Mouse (Mus musculus) layer of hippocampus, adult 8-10 months (tissue): Measurements from ENCODE around the gene Ank2. TPM values are rescaled to one million over a fixed set of nuclear protein-coding genes. Genes with fewer than 3 reads are reported as not detected.

ENCODE experiments used
- DNase-seq, 2 experiments: peaks; one replicate each; pipeline ENCODE4 v3.0.0; 2022; ENCODE audit warnings: low spot score in 2 of 2
- total RNA-seq, 4 experiments: library from RNA; stranded (reverse); gene quantifications; 2 replicates each; pipeline ENCODE4 v1.2.4; 2022

The Ank2 gene
- total RNA-seq, 4 experiments from 2014 or later: 710 to 787 (median 750) TPM

DNA sequence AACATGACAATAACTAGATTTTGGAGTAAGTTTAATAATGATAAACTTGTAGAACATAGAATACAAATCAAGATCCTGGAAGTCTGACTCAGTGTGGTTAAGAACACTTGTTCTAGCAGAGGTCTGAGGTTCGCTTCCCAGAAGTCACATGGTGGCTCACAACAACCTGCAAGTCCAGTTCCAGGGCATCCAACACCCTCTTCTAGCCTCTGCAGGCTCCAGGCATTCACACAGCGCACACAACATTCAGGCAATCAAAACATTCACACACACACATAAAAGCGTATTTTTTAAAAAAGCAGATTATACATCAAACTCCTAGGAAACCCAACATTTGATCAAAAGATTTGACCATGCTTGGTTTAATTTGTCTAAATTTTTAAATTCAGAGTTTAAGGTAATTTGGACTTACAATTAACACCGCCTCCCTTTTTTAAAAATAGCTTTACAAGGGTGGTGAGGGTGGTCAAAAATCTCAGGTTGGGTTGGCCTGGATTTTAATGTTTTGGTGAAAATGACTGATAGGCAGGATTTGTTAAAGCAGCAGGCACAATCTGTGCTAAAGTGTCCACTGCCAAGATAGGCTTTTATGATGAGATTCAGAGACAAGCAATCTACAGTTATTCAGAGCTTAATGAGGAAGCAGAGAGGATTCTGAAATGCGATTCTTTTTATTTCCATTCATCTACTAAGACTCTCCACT is 310.9 kb downstream of the Ank2 start:
- no peak for DNase-seq

GRCm38 (mm10) chr3:127187081-127187480 is 312.1 kb downstream of the Ank2 start:
- no peak for DNase-seq

GRCm38 (mm10) chr3:127186239-127186638 is 312.9 kb downstream of the Ank2 start:
- no peak for DNase-seq

DNA sequence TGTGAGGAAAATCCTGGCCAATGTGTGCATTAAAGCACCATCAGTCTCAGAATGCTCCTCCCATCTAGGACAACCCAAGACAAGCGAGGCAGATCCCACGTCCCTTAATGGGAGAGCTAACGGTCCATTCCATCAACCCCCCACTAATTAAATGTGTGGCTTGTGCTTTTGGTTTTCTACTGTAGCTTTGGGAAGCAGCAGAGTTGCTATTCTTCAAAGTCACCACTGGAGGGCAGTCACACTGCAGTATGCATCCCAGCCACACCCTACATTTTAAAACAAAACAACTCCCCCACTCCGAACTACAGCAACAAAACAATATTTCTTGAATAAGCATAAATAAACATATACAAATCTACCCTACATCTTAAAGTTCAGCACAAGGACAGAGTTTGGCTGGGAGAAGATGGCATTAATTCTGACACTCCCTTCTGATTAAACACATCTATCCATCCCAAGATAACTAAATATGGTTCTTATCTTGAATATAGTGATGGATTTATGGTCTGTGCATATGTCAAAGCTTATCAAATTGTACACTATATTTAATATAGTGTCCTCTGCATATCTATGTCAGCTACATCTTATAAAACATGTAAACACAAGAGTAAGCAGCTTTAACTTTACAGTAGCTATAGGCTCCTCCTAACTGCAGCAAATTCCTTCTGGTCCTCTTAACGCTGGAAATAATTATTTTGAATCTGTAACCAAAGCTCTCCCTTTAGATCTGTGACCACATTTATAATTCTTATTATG is 315.0 kb downstream of the Ank2 start:
- DNase-seq: no peak

DNA sequence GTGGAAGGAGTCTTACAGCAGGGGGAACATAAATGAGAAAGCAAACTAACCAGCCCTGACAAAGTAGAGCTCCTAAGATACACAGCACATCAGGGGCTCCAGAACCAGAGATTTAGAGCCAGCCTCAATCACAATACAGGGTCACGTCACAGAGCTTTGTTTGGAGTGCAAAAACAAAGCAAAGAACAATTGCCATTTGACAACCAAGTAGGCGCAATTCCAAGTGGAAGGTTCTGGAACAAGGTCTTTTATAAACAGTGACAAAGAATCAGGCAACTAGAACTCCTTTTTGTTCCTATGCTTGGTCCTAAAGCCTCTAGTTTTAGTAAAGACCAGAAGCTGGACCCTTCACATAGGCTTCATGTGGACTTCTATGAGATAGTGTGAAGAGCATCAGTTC is 326.5 kb downstream of the Ank2 start:
- no peak for DNase-seq

GRCm38 (mm10) chr3:127170246-127170645 is 328.9 kb downstream of the Ank2 start:
- DNase-seq: no peak

GRCm38 (mm10) chr3:127169114-127169513 is 330.0 kb downstream of the Ank2 start:
- no peak for DNase-seq

- DNase-seq: no peak
Measured at GRCm38 (mm10) chr3:127163749-127164148, 335.4 kb downstream of the Ank2 start.

- DNase-seq: peak; percentile 74 to 78
Measured at GRCm38 (mm10) chr3:127161998-127162712, 337.0 kb downstream of the Ank2 start.

GRCm38 (mm10) chr3:127161085-127161837 is 337.9 kb downstream of the Ank2 start:
- DNase-seq: no peak

DNA sequence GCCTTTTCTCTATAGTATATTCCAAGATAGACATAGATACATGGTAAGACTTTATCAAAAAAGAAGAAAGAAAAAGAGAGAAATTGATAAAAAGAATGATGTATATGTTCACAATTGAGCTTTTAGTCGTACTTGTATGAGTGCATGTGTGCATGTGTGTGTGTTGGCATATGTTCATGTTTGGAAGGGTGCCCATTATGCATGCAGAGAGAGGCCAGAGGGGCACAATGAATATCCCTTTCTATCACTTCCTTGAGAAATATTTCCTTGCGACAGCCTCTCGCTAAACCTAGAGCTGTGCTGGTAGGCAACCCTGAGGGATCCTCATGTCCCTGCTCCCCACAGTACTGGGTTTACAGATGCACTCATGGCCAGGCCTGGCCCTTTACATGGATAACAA is 341.4 kb downstream of the Ank2 start:
- no peak for DNase-seq

DNA sequence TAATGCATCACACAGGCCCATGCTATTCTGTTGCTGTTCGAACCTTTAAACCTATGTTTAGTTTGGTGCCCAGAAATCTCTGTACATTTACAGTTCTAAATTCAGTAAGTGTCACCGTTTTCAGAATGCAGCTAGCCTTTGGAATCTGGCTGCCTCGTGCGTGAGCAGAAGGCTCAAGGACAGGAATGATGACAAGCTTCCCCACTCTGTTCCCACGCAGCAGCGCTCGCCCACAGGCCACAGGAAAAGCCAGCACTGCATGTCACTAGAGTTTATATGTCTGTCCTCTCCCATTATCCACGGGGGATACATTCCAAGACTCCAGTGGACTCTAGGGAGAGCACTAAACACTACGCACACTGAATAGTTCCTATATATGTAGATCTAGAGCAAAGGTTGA is 343.1 kb downstream of the Ank2 start:
- peak in 1 of 2 experiments; percentile 56 for DNase-seq

GRCm38 (mm10) chr3:127153861-127154260 is 345.3 kb downstream of the Ank2 start:
- no peak for DNase-seq

DNA sequence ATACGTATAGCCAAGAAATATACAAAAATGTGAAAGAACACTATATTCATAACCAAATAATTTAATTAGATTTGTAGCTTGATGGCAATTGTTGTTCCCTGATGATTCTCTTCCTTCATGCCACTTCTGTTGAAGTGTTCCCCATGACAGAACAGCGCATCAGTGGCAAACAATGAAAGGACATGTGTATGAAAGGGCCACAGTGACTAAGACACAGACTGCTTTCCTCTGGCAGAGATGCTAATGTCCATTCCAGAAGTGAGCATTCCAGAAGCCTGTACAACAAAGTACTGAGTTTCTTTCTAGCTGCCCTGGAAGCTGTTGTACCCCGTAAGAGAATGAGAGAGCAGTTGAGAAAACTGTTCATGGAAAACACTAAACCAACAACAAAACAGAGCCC is 345.7 kb downstream of the Ank2 start:
- DNase-seq: no peak

- no peak for DNase-seq
Measured at GRCm38 (mm10) chr3:127148648-127149047, 350.5 kb downstream of the Ank2 start.

- no peak for DNase-seq
Measured at GRCm38 (mm10) chr3:127140590-127140989, 358.6 kb downstream of the Ank2 start.

- DNase-seq: no peak
Measured at GRCm38 (mm10) chr3:127139638-127140037, 359.5 kb downstream of the Ank2 start.

DNA sequence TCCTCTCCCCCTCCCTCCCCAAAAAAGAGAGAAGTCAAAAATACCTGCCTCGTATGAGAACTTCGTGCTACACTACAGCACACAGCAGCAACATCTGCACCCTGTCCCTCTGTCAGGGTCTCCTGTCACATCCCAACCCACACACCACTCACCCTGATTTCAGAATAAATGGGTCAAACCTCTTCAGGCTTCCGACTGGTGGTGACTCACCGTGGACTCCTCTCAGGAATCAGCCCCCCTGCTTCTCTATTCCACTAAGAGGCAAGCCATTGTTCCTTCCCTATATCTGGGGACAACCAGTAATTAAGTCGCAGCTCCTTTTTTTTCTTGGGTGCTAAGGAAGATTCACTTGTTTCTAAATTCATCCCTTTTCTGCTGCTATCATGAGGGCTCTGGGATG is 361.6 kb downstream of the Ank2 start:
- no peak for DNase-seq

- no peak for DNase-seq
Measured at GRCm38 (mm10) chr3:127134062-127134461, 365.1 kb downstream of the Ank2 start.

GRCm38 (mm10) chr3:127131048-127131447 is 368.1 kb downstream of the Ank2 start:
- no peak for DNase-seq

GRCm38 (mm10) chr3:127130167-127130770 is 368.9 kb downstream of the Ank2 start:
- DNase-seq: peak in 1 of 2 experiments; percentile 50
